Mouse (Mus musculus) forebrain, embryonic 14.5 days (tissue): ENCODE data around the gene Rtl8a. TPM values are rescaled to one million over a fixed set of nuclear protein-coding genes. Genes with fewer than 3 reads are reported as not detected.
"Not testable (repeated sequence)": the region's sequence is repeated elsewhere in the genome, so short reads cannot be mapped to it uniquely, and the experiment has no call there.

Experiments
- ATAC-seq: fragments of 200-750 bp; cut with Nextera tagmentation; 2 replicates; pipeline ENCODE4 v1.8.0; 2017; ENCODE audit warnings: mild to moderate bottlenecking, moderate library complexity
- DNase-seq: peaks from one replicate; pipeline ENCODE4 v3.0.0-alpha.2; 2015; ENCODE audit warnings: low spot score
- H3K27ac ChIP-seq: fragments of 300-500 bp; sonication (generic); 2 replicates; pipeline ENCODE4 v1.5.1; 2014; ENCODE audit warnings: low read depth, mild to moderate bottlenecking, control low read depth, low read length, moderate library complexity
- H3K27me3 ChIP-seq: fragments of 300-500 bp; sonication (generic); replicated peaks from 2 replicates; pipeline ENCODE4 v1.6.1; 2014; ENCODE audit warnings: low read length, control low read depth, mixed read lengths; ENCODE audit not compliant: control insufficient read depth, insufficient read depth
- H3K36me3 ChIP-seq: fragments of 300-500 bp; sonication (generic); 2 replicates; pipeline ENCODE4 v1.6.1; 2014; ENCODE audit warnings: low read length, control low read depth; ENCODE audit not compliant: control insufficient read depth, insufficient read depth
- H3K4me1 ChIP-seq: fragments of 300-500 bp; sonication (generic); 2 replicates; pipeline ENCODE4 v1.6.1; 2014; ENCODE audit warnings: antibody characterized with exemption, low read length, control low read depth; ENCODE audit not compliant: control insufficient read depth, insufficient read depth
- H3K4me2 ChIP-seq: fragments of 300-500 bp; sonication (generic); 2 replicates; pipeline ENCODE4 v1.6.1; 2014; ENCODE audit warnings: mild to moderate bottlenecking, control low read depth, low read length
- H3K4me3 ChIP-seq: fragments of 300-500 bp; sonication (generic); 2 replicates; pipeline ENCODE4 v1.5.1; 2014; ENCODE audit warnings: low read depth, low read length, control low read depth
- H3K9ac ChIP-seq: fragments of 300-500 bp; sonication (generic); 2 replicates; pipeline ENCODE4 v1.6.1; 2014; ENCODE audit warnings: mild to moderate bottlenecking, low read length, control low read depth, moderate library complexity
- H3K9me3 ChIP-seq: fragments of 300-500 bp; sonication (generic); replicated peaks from 2 replicates; pipeline ENCODE4 v1.6.1; 2016; ENCODE audit warnings: low read length, control low read depth, mixed read lengths; ENCODE audit not compliant: control insufficient read depth
- WGBS: fragments of 180-500 bp; shearing (Covaris S2); extraction: QIAGEN DNeasy Blood & Tissue Kit; methylation state at CpG from one replicate; pipeline ENCODE4 v1.1.7; 2014; 5-methylcytosine and 5-hydroxymethylcytosine counted together
- polyA plus RNA-seq: library from polyadenylated mRNA; unstranded; fragments of >200 nt; fragmentation: Nextera tagmentation; extraction: Ambion mirVana; gene quantifications from 2 replicates; pipeline ENCODE4 v1.2.1, GENCODE M21; 2014

The Rtl8a gene
- polyA plus RNA-seq, 1 experiment from 2014 or later = 145 TPM

GRCm38 (mm10) chrX:53669557-53670270 lies 26.2 kb upstream of the Rtl8a start:
- not testable (repeated sequence) for H3K4me1 ChIP-seq, DNase-seq, H3K36me3 ChIP-seq, H3K9me3 ChIP-seq, H3K27me3 ChIP-seq, H3K9ac ChIP-seq, H3K27ac ChIP-seq
- no CpG with 5 or more reads among the region's 36 CpGs for WGBS
- peak; percentile 48 for ATAC-seq
- Histone ChIP-seq H3K4me2 (peak overlapping the region; percentile 37; the same call in 1 of the 2 replicates), H3K4me3 (peak overlapping the region; percentile 27)

- DNase-seq, H3K4me2 ChIP-seq, H3K27ac ChIP-seq, H3K9ac ChIP-seq, ATAC-seq, H3K36me3 ChIP-seq, H3K4me1 ChIP-seq, H3K4me3 ChIP-seq, H3K27me3 ChIP-seq, H3K9me3 ChIP-seq: not testable (repeated sequence)
- WGBS = 66% methylated on average over 4 of the region's 4 CpGs
Observed at GRCm38 (mm10) chrX:53652917-53653316, 9.4 kb upstream of the Rtl8a start.

- H3K4me3 ChIP-seq = no peak overlapping the region
- no peaks in the 10 kb centered on the region for H3K9me3 ChIP-seq
- H3K9ac ChIP-seq = no peak overlapping the region
- H3K27me3 ChIP-seq = no peaks in the 10 kb centered on the region
- H3K4me2 ChIP-seq = no peak overlapping the region
- no peaks in the 10 kb centered on the region for H3K36me3 ChIP-seq
- ATAC-seq (no peak), DNase-seq (peak; percentile 1)
- WGBS = 81% methylated on average over 6 of the region's 6 CpGs
- no peak overlapping the region for H3K27ac ChIP-seq
- no peaks in the 10 kb centered on the region for H3K4me1 ChIP-seq
Observed at GRCm38 (mm10) chrX:53645885-53646284, 2.4 kb upstream of the Rtl8a start.

- not testable (repeated sequence) for H3K27me3 ChIP-seq, H3K36me3 ChIP-seq, H3K9ac ChIP-seq, H3K4me1 ChIP-seq, H3K9me3 ChIP-seq, H3K27ac ChIP-seq, DNase-seq, H3K4me3 ChIP-seq
- peak overlapping the region; percentile 29; the same call in 1 of the 2 replicates for H3K4me2 ChIP-seq
- WGBS = 66% methylated on average over 3 of the region's 4 CpGs
- ATAC-seq = peak; percentile 6; the same call in 1 of the 2 replicates
Observed at GRCm38 (mm10) chrX:53642604-53642979, 890 bp downstream of the Rtl8a start.

- H3K27me3 ChIP-seq, H3K9ac ChIP-seq, H3K4me1 ChIP-seq, H3K4me3 ChIP-seq, ATAC-seq, H3K27ac ChIP-seq, H3K36me3 ChIP-seq, H3K9me3 ChIP-seq, H3K4me2 ChIP-seq, DNase-seq: not testable (repeated sequence)
- 71% methylated on average over 3 of the region's 3 CpGs for WGBS
Observed at GRCm38 (mm10) chrX:53638107-53638506, 5.4 kb downstream of the Rtl8a start.

GRCm38 (mm10) chrX:53611395-53611794 lies 32.1 kb downstream of the Rtl8a start:
- not testable (repeated sequence) for H3K9ac ChIP-seq, H3K4me1 ChIP-seq, H3K4me2 ChIP-seq, H3K4me3 ChIP-seq, H3K27me3 ChIP-seq, DNase-seq, H3K36me3 ChIP-seq, H3K9me3 ChIP-seq, H3K27ac ChIP-seq, ATAC-seq

GRCm38 (mm10) chrX:53610571-53610970 lies 32.9 kb downstream of the Rtl8a start:
- Histone ChIP-seq H3K9ac (no peak overlapping the region), H3K4me1 (no peaks in the 10 kb centered on the region), H3K27me3 (no peaks in the 10 kb centered on the region), H3K4me2 (no peak overlapping the region), H3K36me3 (no peaks in the 10 kb centered on the region), H3K4me3 (no peak overlapping the region), H3K27ac (no peak overlapping the region), H3K9me3 (no peaks in the 10 kb centered on the region)
- peak; percentile 80 for DNase-seq
- ATAC-seq = no peak
- 2% methylated on average over 3 of the region's 3 CpGs for WGBS

- not testable (repeated sequence) for ATAC-seq, DNase-seq, H3K36me3 ChIP-seq, H3K27me3 ChIP-seq, H3K4me1 ChIP-seq, H3K9me3 ChIP-seq
- 71% methylated on average over 2 of the region's 4 CpGs for WGBS
- H3K4me3 ChIP-seq = peak within 1 kb of the TSS; percentile 39
- H3K4me2 ChIP-seq = peak within 1 kb of the TSS; percentile 50
- H3K9ac ChIP-seq = peak within 1 kb of the TSS; percentile 65
- peak within 1 kb of the TSS; percentile 44; the same call in 1 of the 2 replicates for H3K27ac ChIP-seq
Observed at GRCm38 (mm10) chrX:53608879-53609278, 34.6 kb downstream of the Rtl8a start, which contains the start of gene Gm14597. Gene Gm14597, minus strand, starts transcription at chrX:53608979.

GRCm38 (mm10) chrX:53608122-53608813 lies 35.2 kb downstream of the Rtl8a start:
- DNase-seq (peak; percentile 9), ATAC-seq (peak; percentile 26)
- Histone ChIP-seq H3K9ac (peak overlapping the region; percentile 65), H3K36me3 (no peaks in the 10 kb centered on the region), H3K9me3 (no peaks in the 10 kb centered on the region), H3K4me3 (peak overlapping the region; percentile 39), H3K4me2 (peak overlapping the region; percentile 50), H3K27me3 (no peaks in the 10 kb centered on the region), H3K27ac (peak overlapping the region; percentile 44; the same call in 1 of the 2 replicates), H3K4me1 (no peaks in the 10 kb centered on the region)
- 31% methylated on average over 17 of the region's 18 CpGs for WGBS
